23 mouse cellular contexts compared by ENCODE assay signal in the genomic region with DNA sequence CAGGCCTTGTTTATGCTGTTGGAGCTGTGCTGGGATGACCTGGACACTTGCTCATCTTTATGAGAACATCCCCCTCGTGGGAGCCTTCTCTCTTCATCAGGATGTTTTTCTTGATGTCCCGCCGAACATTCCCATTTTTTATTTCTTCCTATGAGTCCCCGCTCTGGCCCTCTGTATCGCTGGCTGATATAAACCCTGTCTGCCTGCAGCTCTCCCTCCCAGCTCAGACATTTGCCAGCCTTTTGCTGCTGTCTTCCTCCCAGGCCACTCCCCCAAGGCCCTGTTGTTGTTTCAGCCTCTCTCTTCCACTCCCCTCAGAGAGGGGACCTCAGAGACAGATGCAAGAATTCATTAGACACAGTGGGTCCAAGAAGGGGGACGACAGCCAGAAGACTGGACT. TPM values are rescaled to one million over a fixed set of nuclear protein-coding genes. Genes with fewer than 3 reads are reported as not detected.
"Had no signal": no experiment of that assay in that cellular context is flagged by ENCODE, and none has a peak within 500 bp of the region (broad histone marks: within the 10 kb centered on the region; RNA-seq: fewer than 3 reads in every experiment).

No protein-coding gene starts in this region.

- DNase-seq: layer of hippocampus, adult 9-11 months; liver; lung, adult 18-20 months; lung, postnatal 10 days; lung, postnatal 36 days; right cerebral cortex, adult 18-20 months; right cerebral cortex, postnatal 14 days; right cerebral cortex, postnatal 4 days; thymus, adult 2 months; thymus, postnatal 14 days; thymus, postnatal 4 days had no signal

- H3K9ac ChIP-seq: limb, embryonic 13.5 days; liver, embryonic 12.5 days; liver, embryonic 15.5 days; lung, embryonic 15.5 days; midbrain, embryonic 12.5 days had no signal

- ATAC-seq: hindbrain, postnatal 0 days; inflammation-experienced regulatory T-cells, adult 6 months; intestine, embryonic 16.5 days; liver, embryonic 12.5 days had no signal

- H3K4me3 ChIP-seq: layer of hippocampus, adult 2 months; limb, embryonic 10.5 days; limb, embryonic 13.5 days; liver, embryonic 12.5 days; liver, embryonic 15.5 days; lung, embryonic 15.5 days; megakaryocyte, embryonic 14.5 days; midbrain, embryonic 12.5 days had no signal

- H3K9me3 ChIP-seq: limb, embryonic 10.5 days; limb, embryonic 13.5 days; liver, embryonic 12.5 days; liver, embryonic 15.5 days; lung, embryonic 15.5 days; midbrain, embryonic 12.5 days had no signal

- H3K27ac ChIP-seq: hindbrain, postnatal 0 days; layer of hippocampus, adult 2 months; limb, embryonic 13.5 days; liver, embryonic 12.5 days; liver, embryonic 15.5 days; lung, embryonic 15.5 days; midbrain, embryonic 12.5 days; stomach, postnatal 0 days had no signal

- H3K4me2 ChIP-seq: limb, embryonic 13.5 days; liver, embryonic 12.5 days; liver, embryonic 15.5 days; lung, embryonic 15.5 days; midbrain, embryonic 12.5 days had no signal

- H3K4me1 ChIP-seq: liver, embryonic 12.5 days; liver, embryonic 15.5 days; megakaryocyte, embryonic 14.5 days had no signal

- H3K36me3 ChIP-seq: limb, embryonic 10.5 days; limb, embryonic 13.5 days; liver, embryonic 12.5 days; liver, embryonic 15.5 days; lung, embryonic 15.5 days; midbrain, embryonic 12.5 days had no signal

- H3K27me3 ChIP-seq: liver, embryonic 15.5 days; lung, embryonic 15.5 days; megakaryocyte, embryonic 14.5 days had no signal

RNA-seq across cellular contexts. Expression of gene Wnt5a, which starts 58.8 kb away (rescaled TPM):
- polyA plus RNA-seq: inflammation-experienced regulatory T-cells, adult 6 months had no signal
